Mouse (Mus musculus): Measurements from ENCODE around the gene Dnaaf5. TPM values are rescaled to one million over a fixed set of nuclear protein-coding genes. Genes with fewer than 3 reads are reported as not detected.

Dnaaf5 gene
- polyA plus RNA-seq, 1 experiment from 2014 or later, result 2.4 TPM

DNA sequence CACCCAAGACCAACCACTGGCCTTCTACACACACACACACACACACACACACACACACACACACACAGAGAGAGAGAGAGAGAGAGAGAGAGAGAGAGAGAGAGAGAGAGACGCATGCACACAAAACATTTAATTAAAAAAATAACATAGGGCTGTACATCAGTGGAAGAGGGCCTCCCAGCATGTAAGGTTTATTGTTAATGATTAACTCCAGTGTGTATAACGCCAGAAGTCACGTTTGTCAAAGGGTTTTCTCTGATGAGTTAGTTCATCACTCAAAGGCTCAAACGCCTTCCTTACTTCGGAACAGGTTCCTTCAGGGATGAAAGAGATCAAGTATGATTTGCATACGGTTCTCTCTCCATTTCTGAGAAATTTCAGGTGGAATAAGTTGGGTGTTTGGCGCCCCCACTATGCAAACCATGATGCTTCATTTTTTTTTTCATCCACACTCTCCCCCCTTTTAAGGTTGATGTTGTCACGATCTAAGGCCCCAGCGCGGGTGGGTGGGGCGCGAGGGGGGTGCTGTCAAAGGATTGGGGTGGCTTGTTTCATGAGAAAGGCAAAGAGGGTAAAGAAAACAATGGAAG is 21.5 kb upstream of the Dnaaf5 start:
- Histone ChIP-seq H3K9me3 (replicated peaks) (no peaks in the 10 kb centered on the region), H3K4me3 (replicated peaks) (peak overlapping the region; percentile 38; the same call in 1 of the 2 replicates), H3K4me1 (replicated peaks) (no peaks in the 10 kb centered on the region; the same call in 1 of the 2 replicates), H3K4me2 (peak overlapping the region; percentile 64), H3K27ac (replicated peaks) (no peak overlapping the region), H3K36me3 (replicated peaks) (no peaks in the 10 kb centered on the region), H3K9ac (no peak overlapping the region), H3K27me3 (peaks cover 30% of the 10 kb centered on the region)
- ATAC-seq (ENCODE audit: insufficient read depth), result no peak
- 41% methylated on average over 12 of the region's 12 CpGs for WGBS (ENCODE audit: insufficient replicate concordance)

DNA sequence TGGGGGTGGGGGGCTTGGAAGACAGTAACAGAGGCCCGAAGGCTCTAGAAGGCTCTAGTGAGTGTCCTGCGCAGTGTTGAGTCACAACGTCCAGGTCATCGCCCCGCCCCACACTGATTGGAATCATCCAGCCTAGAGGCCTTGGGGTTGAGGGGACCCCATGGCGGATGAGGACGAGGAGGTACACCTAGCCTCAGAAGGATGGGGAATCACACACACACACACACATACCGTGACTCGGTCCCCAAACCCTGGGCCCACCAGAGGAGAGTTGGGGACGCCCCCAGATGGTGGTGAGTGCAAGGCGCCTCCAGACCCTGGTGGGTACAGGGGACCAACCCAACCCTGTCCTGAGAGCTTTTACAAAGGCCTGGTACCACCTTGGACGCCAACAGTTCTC is 20.9 kb upstream of the Dnaaf5 start:
- peak overlapping the region; percentile 64 for H3K4me2 ChIP-seq
- 20% methylated on average over 12 of the region's 12 CpGs for WGBS (ENCODE audit: insufficient replicate concordance)
- no peaks in the 10 kb centered on the region; the same call in 1 of the 2 replicates for H3K4me1 ChIP-seq (replicated peaks)
- no peaks in the 10 kb centered on the region for H3K36me3 ChIP-seq (replicated peaks)
- H3K9me3 ChIP-seq (replicated peaks), result no peaks in the 10 kb centered on the region
- peak overlapping the region; percentile 38 for H3K4me3 ChIP-seq (replicated peaks)
- no peak for ATAC-seq (ENCODE audit: insufficient read depth)
- H3K27me3 ChIP-seq, result peaks cover 30% of the 10 kb centered on the region
- H3K27ac ChIP-seq (replicated peaks), result no peak overlapping the region
- no peak overlapping the region for H3K9ac ChIP-seq

DNA sequence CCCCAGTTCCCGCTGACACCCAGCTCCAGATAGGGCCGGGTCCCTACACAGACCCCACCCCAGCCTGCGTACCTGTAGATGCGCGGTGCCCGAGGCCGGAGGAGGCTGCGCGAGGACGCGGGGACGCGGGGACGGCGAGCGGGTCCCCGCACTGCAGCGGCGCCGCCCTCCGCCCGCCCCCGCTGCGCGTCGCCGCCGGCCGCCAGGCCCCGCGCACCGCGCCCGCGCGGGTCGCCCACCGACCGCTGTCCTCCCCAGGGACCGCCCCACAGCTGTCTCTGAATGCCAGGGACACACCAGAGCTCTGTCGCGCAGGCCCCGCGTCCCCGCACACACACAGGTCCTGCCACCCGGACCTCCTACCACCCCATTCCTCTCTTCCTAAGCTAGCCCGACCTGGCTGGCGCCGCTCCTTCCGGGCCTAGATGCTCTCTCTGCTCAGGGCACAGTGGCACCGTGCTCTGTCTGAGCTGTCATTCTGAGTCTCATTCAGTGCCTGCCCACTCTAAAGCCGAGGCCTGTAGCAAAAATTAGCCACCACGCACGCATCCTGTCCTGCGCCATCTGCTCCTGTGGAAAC is 20.4 kb upstream of the Dnaaf5 start:
- no peak for ATAC-seq (ENCODE audit: insufficient read depth)
- H3K4me3 ChIP-seq (replicated peaks), result peak overlapping the region; percentile 38
- no peaks in the 10 kb centered on the region for H3K9me3 ChIP-seq (replicated peaks)
- no peak overlapping the region for H3K9ac ChIP-seq
- 6% methylated on average over 46 of the region's 55 CpGs for WGBS (ENCODE audit: insufficient replicate concordance)
- peaks cover 30% of the 10 kb centered on the region for H3K27me3 ChIP-seq
- no peak overlapping the region for H3K27ac ChIP-seq (replicated peaks)
- no peaks in the 10 kb centered on the region for H3K36me3 ChIP-seq (replicated peaks)
- peak overlapping the region; percentile 64 for H3K4me2 ChIP-seq
- H3K4me1 ChIP-seq (replicated peaks), result no peaks in the 10 kb centered on the region; the same call in 1 of the 2 replicates

DNA sequence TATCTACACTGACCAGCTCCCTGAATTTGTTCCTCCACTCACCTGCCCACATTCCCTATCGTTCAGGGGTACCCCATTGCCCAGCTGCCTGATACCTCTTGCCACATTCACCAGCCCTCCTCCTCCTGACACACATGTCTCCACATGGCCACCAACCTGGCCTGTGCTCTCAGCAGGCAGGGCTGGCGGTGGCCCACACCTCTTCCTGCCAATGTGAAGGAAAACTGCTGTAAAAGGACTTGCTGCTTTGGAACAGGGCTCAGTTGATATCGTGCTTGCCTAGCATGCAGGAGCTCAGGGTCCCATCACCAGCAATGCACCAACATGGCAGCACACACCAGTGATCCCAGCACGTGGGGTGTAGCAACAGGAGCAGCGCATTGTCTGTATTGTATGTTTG is 19.7 kb upstream of the Dnaaf5 start:
- H3K4me1 ChIP-seq (replicated peaks), result no peaks in the 10 kb centered on the region; the same call in 1 of the 2 replicates
- WGBS (ENCODE audit: insufficient replicate concordance), result 51% methylated on average over 5 of the region's 5 CpGs
- H3K9ac ChIP-seq, result no peak overlapping the region
- no peak for ATAC-seq (ENCODE audit: insufficient read depth)
- no peak overlapping the region for H3K4me2 ChIP-seq
- no peak overlapping the region for H3K4me3 ChIP-seq (replicated peaks)
- H3K36me3 ChIP-seq (replicated peaks), result no peaks in the 10 kb centered on the region
- peaks cover 30% of the 10 kb centered on the region for H3K27me3 ChIP-seq
- no peaks in the 10 kb centered on the region for H3K9me3 ChIP-seq (replicated peaks)
- no peak overlapping the region for H3K27ac ChIP-seq (replicated peaks)

DNA sequence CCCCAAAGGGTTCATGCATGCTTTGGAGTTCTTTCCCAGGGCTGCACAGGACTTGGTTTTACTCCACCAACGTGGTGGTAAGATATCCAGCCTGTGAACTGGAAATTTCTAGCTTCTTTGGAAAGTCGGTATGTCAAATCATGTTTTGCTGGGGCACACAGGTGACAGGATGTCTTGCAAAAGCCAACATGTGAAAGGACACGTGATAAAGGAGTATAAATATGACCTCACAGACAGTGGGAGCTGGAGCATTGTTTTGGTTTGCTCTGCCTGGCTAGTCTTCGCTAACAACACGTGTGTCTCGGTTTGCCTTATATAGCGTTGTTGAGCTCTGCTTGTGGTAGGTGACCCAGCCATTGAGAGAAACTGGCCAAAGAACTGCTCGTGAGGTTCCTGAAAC is 15.5 kb upstream of the Dnaaf5 start:
- WGBS (ENCODE audit: insufficient replicate concordance), result 59% methylated on average over 8 of the region's 8 CpGs
- H3K4me2 ChIP-seq, result no peak overlapping the region
- H3K9me3 ChIP-seq (replicated peaks), result no peaks in the 10 kb centered on the region
- H3K27ac ChIP-seq (replicated peaks), result no peak overlapping the region
- H3K36me3 ChIP-seq (replicated peaks), result no peaks in the 10 kb centered on the region
- no peak overlapping the region for H3K9ac ChIP-seq
- no peak for ATAC-seq (ENCODE audit: insufficient read depth)
- H3K27me3 ChIP-seq, result peaks cover 20% of the 10 kb centered on the region
- H3K4me3 ChIP-seq (replicated peaks), result no peak overlapping the region
- H3K4me1 ChIP-seq (replicated peaks), result no peaks in the 10 kb centered on the region

DNA sequence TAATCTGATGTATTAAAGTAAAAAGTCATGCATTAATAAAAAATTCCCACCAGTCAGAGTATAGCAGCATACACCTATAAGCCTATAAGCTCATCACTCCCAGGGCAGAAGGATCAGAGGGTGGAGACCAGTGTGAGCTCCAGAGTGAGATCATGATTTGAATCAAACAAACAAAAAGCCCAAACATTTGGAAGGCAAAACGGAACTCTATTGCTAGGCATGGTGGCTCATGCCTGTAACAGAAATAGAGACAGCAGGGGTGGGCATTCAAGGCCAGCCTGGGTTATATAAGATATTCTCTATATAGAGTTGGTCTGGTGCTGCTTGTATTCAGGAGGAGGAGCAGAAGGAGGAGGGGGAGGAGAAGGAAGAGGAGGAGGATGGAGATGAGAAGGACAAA is 13.7 kb upstream of the Dnaaf5 start:
- WGBS (ENCODE audit: insufficient replicate concordance), result 58% methylated on average over 1 of the region's 1 CpGs

DNA sequence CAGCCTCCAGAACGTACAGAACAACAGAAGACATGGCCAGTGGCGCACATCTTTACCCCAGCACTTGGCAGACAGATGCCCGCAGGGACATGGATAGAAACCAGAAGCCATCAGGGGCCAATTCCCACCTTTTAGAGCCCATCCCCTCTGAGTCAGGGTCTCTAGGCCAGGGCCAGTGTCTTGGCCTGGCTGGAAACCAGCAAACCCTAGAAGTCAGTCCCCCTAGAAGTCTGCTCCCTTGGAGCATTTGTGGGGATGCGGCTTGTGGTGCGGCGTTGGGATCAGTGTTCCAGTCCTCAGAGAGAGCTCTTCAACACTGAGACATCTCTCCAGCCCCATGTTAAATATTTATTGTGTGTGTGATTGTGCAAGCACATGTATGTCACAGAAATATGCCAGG is 12.8 kb upstream of the Dnaaf5 start:
- H3K27me3 ChIP-seq, result no peaks in the 10 kb centered on the region
- H3K9ac ChIP-seq, result no peak overlapping the region
- no peaks in the 10 kb centered on the region for H3K36me3 ChIP-seq (replicated peaks)
- no peak for ATAC-seq (ENCODE audit: insufficient read depth)
- H3K4me1 ChIP-seq (replicated peaks), result no peaks in the 10 kb centered on the region
- H3K4me3 ChIP-seq (replicated peaks), result no peak overlapping the region
- H3K27ac ChIP-seq (replicated peaks), result no peak overlapping the region
- no peaks in the 10 kb centered on the region for H3K9me3 ChIP-seq (replicated peaks)
- 74% methylated on average over 6 of the region's 6 CpGs for WGBS (ENCODE audit: insufficient replicate concordance)
- no peak overlapping the region for H3K4me2 ChIP-seq

More for the DNA sequence above, 13.7 kb upstream of the Dnaaf5 start:
- Histone ChIP-seq H3K9ac (no peak overlapping the region), H3K9me3 (replicated peaks) (no peaks in the 10 kb centered on the region), H3K4me2 (no peak overlapping the region), H3K4me3 (replicated peaks) (no peak overlapping the region), H3K4me1 (replicated peaks) (no peaks in the 10 kb centered on the region), H3K36me3 (replicated peaks) (no peaks in the 10 kb centered on the region), H3K27me3 (peaks cover 5% of the 10 kb centered on the region; the same call in 1 of the 2 replicates), H3K27ac (replicated peaks) (no peak overlapping the region)
- no peak for ATAC-seq (ENCODE audit: insufficient read depth)

DNA sequence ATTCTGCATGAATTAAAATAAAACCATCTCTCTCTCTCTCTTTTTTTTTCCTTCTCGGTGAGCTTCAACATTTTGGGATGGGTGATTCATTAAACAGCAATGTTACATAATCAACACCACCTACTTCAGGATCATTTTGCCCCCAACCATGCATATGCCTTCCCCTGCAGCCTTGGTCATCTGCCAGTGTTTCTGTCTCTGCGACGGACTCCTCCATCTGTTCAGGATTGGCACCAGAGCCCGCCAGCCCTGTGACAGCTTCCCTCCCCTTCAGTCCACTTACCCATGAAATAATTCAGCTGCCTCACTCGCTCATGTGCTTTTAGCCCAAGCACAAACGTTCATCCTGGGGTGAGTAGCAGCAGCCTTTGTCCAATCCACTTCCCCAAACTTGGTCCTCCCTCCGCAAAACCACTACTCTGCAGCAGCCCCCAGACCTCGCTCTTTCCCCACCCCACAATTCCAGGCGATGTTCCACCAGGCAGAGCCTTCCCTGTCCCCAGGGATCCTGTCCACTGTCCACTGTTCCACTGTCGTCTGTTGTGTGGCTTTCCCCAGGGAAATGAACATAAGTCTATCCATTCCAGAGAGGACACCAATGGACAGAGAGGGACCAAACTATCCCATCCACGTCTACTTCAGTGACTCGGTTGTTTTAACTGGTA is 11.6 kb upstream of the Dnaaf5 start:
- ATAC-seq (ENCODE audit: insufficient read depth), result no peak
- 61% methylated on average over 12 of the region's 12 CpGs for WGBS (ENCODE audit: insufficient replicate concordance)
- Histone ChIP-seq H3K4me3 (replicated peaks) (no peak overlapping the region), H3K4me2 (no peak overlapping the region), H3K9ac (no peak overlapping the region), H3K27ac (replicated peaks) (no peak overlapping the region), H3K4me1 (replicated peaks) (no peaks in the 10 kb centered on the region), H3K9me3 (replicated peaks) (no peaks in the 10 kb centered on the region), H3K27me3 (no peaks in the 10 kb centered on the region), H3K36me3 (replicated peaks) (no peaks in the 10 kb centered on the region)

DNA sequence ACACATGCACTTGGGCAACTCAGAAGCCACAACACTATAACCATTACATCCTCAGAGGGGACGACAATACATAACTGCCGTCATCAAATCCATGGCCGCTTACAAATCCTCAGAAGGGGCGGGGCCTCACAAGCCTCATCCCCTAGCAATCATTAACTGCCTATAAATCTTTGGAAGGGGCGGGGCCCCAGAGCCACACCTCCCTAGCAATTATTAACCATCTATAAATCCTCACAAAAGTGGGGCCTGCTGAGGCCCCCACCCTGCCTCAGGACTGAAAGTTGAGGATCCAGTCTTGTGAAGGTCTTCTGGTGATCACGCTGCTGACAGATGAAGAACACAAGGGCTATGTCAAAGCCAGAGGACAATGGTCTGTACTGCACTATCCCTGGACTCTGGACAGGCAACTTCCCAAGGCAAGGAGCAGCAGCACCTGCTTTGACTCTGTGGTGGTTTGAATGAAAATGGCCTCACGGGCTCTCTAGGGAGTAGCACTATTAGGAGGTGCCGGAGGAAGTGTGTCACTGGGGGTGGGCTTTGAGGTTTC is 11.0 kb upstream of the Dnaaf5 start:
- ATAC-seq (ENCODE audit: insufficient read depth), result no peak
- Histone ChIP-seq H3K9ac (no peak overlapping the region), H3K36me3 (replicated peaks) (no peaks in the 10 kb centered on the region), H3K9me3 (replicated peaks) (no peaks in the 10 kb centered on the region), H3K4me2 (no peak overlapping the region), H3K4me3 (replicated peaks) (no peak overlapping the region), H3K27ac (replicated peaks) (no peak overlapping the region), H3K27me3 (no peaks in the 10 kb centered on the region), H3K4me1 (replicated peaks) (no peaks in the 10 kb centered on the region)
- WGBS (ENCODE audit: insufficient replicate concordance), result 71% methylated on average over 8 of the region's 8 CpGs

DNA sequence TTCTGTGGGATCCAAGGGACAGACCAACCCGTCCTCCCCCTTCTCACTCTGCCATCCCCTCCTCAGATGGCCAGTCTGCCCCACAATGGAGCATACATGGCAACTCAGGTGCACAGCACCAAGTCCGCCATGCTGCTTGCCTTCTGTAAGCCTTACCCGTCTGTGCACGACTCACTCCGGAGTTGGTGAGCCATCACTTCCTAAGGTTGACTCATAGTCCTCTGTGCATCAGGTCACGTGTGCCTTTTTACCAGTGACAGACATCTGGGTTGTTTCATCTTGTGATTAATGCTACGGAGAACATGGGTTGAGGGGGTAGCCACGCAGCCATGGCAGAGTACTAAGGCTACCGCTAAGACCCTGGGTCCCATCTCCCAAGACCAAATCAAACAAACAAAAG is 9.4 kb upstream of the Dnaaf5 start:
- ATAC-seq (ENCODE audit: insufficient read depth), result no peak
- Histone ChIP-seq H3K4me2 (no peak overlapping the region), H3K36me3 (replicated peaks) (no peaks in the 10 kb centered on the region), H3K27ac (replicated peaks) (no peak overlapping the region), H3K4me1 (replicated peaks) (no peaks in the 10 kb centered on the region), H3K9me3 (replicated peaks) (no peaks in the 10 kb centered on the region), H3K9ac (no peak overlapping the region), H3K27me3 (no peaks in the 10 kb centered on the region), H3K4me3 (replicated peaks) (no peak overlapping the region)
- 69% methylated on average over 9 of the region's 9 CpGs for WGBS (ENCODE audit: insufficient replicate concordance)

DNA sequence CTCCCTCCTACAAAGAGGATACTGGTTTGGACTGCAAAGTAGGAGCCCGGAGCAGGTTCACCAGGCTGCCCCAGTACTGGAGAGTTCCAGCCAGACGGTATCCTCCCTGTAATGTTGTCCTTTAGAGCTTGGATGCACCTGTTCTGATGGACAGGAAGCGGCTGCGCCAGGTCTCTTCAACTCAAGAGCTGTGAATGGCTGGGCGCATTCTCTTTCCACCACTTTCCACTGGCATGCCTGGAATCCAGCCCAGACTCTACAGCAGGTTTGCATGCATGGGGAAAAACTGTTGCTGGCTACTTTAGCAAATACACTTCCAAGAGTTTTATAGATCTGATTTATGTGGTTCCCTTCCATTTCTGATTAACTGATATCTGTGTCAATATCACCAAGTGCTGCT is 8.7 kb upstream of the Dnaaf5 start:
- Histone ChIP-seq H3K9ac (no peak overlapping the region), H3K4me1 (replicated peaks) (no peaks in the 10 kb centered on the region), H3K27me3 (no peaks in the 10 kb centered on the region), H3K36me3 (replicated peaks) (no peaks in the 10 kb centered on the region), H3K4me3 (replicated peaks) (no peak overlapping the region), H3K4me2 (no peak overlapping the region), H3K9me3 (replicated peaks) (no peaks in the 10 kb centered on the region), H3K27ac (replicated peaks) (no peak overlapping the region)
- no peak for ATAC-seq (ENCODE audit: insufficient read depth)
- WGBS (ENCODE audit: insufficient replicate concordance), result 59% methylated on average over 5 of the region's 5 CpGs
